Mouse (Mus musculus): ENCODE results near the gene Mapkapk5. TPM values are rescaled to one million over a fixed set of nuclear protein-coding genes. Genes with fewer than 3 reads are reported as not detected.

The Mapkapk5 gene
- polyA plus RNA-seq, 1 experiment from 2014 or later: 69.6 TPM

Other genes starting within 250 kb of the Mapkapk5 start
- gene Trafd1, start 160.3 kb downstream of the Mapkapk5 start, polyA plus RNA-seq (2016; fragmentation: Nextera tagmentation; extraction: Ambion mirVana): 116 and 119 TPM in 2 replicates
- 49.9 TPM in 2 replicates for gene Naa25, start 148.0 kb downstream of the Mapkapk5 start, polyA plus RNA-seq (2016; fragmentation: Nextera tagmentation; extraction: Ambion mirVana)
- 1.7 and 1.8 TPM in 2 replicates for gene Tmem116, start 94.0 kb downstream of the Mapkapk5 start, polyA plus RNA-seq (2016; fragmentation: Nextera tagmentation; extraction: Ambion mirVana)
- 132 and 136 TPM in 2 replicates for gene Erp29, start 93.4 kb downstream of the Mapkapk5 start, polyA plus RNA-seq (2016; fragmentation: Nextera tagmentation; extraction: Ambion mirVana)
- 0.15 TPM in 1 of 2 replicates, not detected in the other for gene Adam1b, start 42.5 kb downstream of the Mapkapk5 start, polyA plus RNA-seq (2016; fragmentation: Nextera tagmentation; extraction: Ambion mirVana)
- 2.9 and 3.0 TPM in 2 replicates for gene Adam1a, start 423 bp downstream of the Mapkapk5 start, polyA plus RNA-seq (2016; fragmentation: Nextera tagmentation; extraction: Ambion mirVana)
- gene Gm42878, start 423 bp downstream of the Mapkapk5 start, polyA plus RNA-seq (2016; fragmentation: Nextera tagmentation; extraction: Ambion mirVana): not detected in 2 replicates
- 122 and 130 TPM in 2 replicates for gene Aldh2, start 47.9 kb upstream of the Mapkapk5 start, polyA plus RNA-seq (2016; fragmentation: Nextera tagmentation; extraction: Ambion mirVana)
- 1.2 and 1.5 TPM in 2 replicates for gene Acad12, start 73.0 kb upstream of the Mapkapk5 start, polyA plus RNA-seq (2016; fragmentation: Nextera tagmentation; extraction: Ambion mirVana)
- 1.7 and 2.0 TPM in 2 replicates for gene Acad10, start 114.6 kb upstream of the Mapkapk5 start, polyA plus RNA-seq (2016; fragmentation: Nextera tagmentation; extraction: Ambion mirVana)
- 52.9 and 55.4 TPM in 2 replicates for gene Brap, start 114.7 kb upstream of the Mapkapk5 start, polyA plus RNA-seq (2016; fragmentation: Nextera tagmentation; extraction: Ambion mirVana)
- gene Atxn2, start 165.4 kb upstream of the Mapkapk5 start, polyA plus RNA-seq (2016; fragmentation: Nextera tagmentation; extraction: Ambion mirVana): 107 and 110 TPM in 2 replicates

Data from neural tube, embryonic 12.5 days (tissue).